Mouse (Mus musculus): ENCODE measurements around the gene Gng2. TPM values are rescaled to one million over a fixed set of nuclear protein-coding genes. Genes with fewer than 3 reads are reported as not detected.
A peak's percentile ranks its signal among the peaks of the same experiment; 100 is the strongest.
"Not testable (repeated sequence)": the region's sequence is repeated elsewhere in the genome, so short reads cannot be mapped to it uniquely, and the experiment has no call there.

The Gng2 gene
- polyA plus RNA-seq, 1 experiment from 2014 or later, result 195 TPM

- no peak overlapping the region for H3K4me3 ChIP-seq (ENCODE audit: inconsistent target)
- H3K36me3 ChIP-seq (ENCODE audit: inconsistent target), result peaks cover 35% of the 10 kb centered on the region
- no peak overlapping the region for H3K27ac ChIP-seq
- peaks cover 41% of the 10 kb centered on the region for H3K79me2 ChIP-seq (ENCODE audit: inconsistent target)
- WGBS (ENCODE audit: missing documents), result 73% methylated on average over 5 of the region's 5 CpGs
Observed at GRCm38 (mm10) chr14:19887569-19887968, 89.9 kb downstream of the Gng2 start.

GRCm38 (mm10) chr14:19884431-19884830 lies 93.0 kb downstream of the Gng2 start:
- not testable (repeated sequence) for H3K27ac ChIP-seq
- 100% methylated on average over 1 of the region's 1 CpGs for WGBS (ENCODE audit: missing documents)

GRCm38 (mm10) chr14:19874201-19874807 lies 103.1 kb downstream of the Gng2 start:
- H3K27ac ChIP-seq, result no peak overlapping the region
- WGBS (ENCODE audit: missing documents), result 94% methylated on average over 11 of the region's 11 CpGs
- peaks cover 19% of the 10 kb centered on the region for H3K79me2 ChIP-seq (ENCODE audit: inconsistent target)
- peaks cover 27% of the 10 kb centered on the region for H3K36me3 ChIP-seq (ENCODE audit: inconsistent target)
- H3K4me3 ChIP-seq (ENCODE audit: inconsistent target), result no peak overlapping the region

More at GRCm38 (mm10) chr14:19884431-19884830, 93.0 kb downstream of the Gng2 start:
- H3K4me3 ChIP-seq (ENCODE audit: inconsistent target), result not testable (repeated sequence)
- Histone ChIP-seq H3K36me3 (ENCODE audit: inconsistent target) (peaks cover 17% of the 10 kb centered on the region), H3K79me2 (ENCODE audit: inconsistent target) (peaks cover 41% of the 10 kb centered on the region)

- no peak overlapping the region for H3K4me3 ChIP-seq (ENCODE audit: inconsistent target)
- H3K36me3 ChIP-seq (ENCODE audit: inconsistent target), result no peaks in the 10 kb centered on the region
- no peak overlapping the region for H3K27ac ChIP-seq
- WGBS (ENCODE audit: missing documents), result 79% methylated on average over 5 of the region's 5 CpGs
- no peaks in the 10 kb centered on the region for H3K79me2 ChIP-seq (ENCODE audit: inconsistent target)
Observed at GRCm38 (mm10) chr14:19867286-19867935, 110.0 kb downstream of the Gng2 start.

- H3K27ac ChIP-seq; H3K79me2 ChIP-seq (ENCODE audit: inconsistent target): not testable (repeated sequence)
- WGBS (ENCODE audit: missing documents), result 90% methylated on average over 7 of the region's 9 CpGs
Observed at GRCm38 (mm10) chr14:19865121-19865520, 112.3 kb downstream of the Gng2 start.

GRCm38 (mm10) chr14:19861311-19862080 lies 115.9 kb downstream of the Gng2 start:
- Histone ChIP-seq H3K4me3 (ENCODE audit: inconsistent target) (no peak overlapping the region), H3K79me2 (ENCODE audit: inconsistent target) (no peaks in the 10 kb centered on the region), H3K36me3 (ENCODE audit: inconsistent target) (no peaks in the 10 kb centered on the region), H3K27ac (no peak overlapping the region)
- WGBS (ENCODE audit: missing documents), result 85% methylated on average over 8 of the region's 8 CpGs

More at GRCm38 (mm10) chr14:19865121-19865520, 112.3 kb downstream of the Gng2 start:
- not testable (repeated sequence) for H3K36me3 ChIP-seq (ENCODE audit: inconsistent target); H3K4me3 ChIP-seq (ENCODE audit: inconsistent target)

- no peak overlapping the region for H3K4me3 ChIP-seq (ENCODE audit: inconsistent target)
- WGBS (ENCODE audit: missing documents), result 94% methylated on average over 4 of the region's 4 CpGs
Observed at GRCm38 (mm10) chr14:19860281-19860680, 117.1 kb downstream of the Gng2 start.

GRCm38 (mm10) chr14:19858808-19859776 lies 118.3 kb downstream of the Gng2 start:
- Histone ChIP-seq H3K4me3 (ENCODE audit: inconsistent target) (no peak overlapping the region), H3K36me3 (ENCODE audit: inconsistent target) (no peaks in the 10 kb centered on the region), H3K27ac (no peak overlapping the region), H3K79me2 (ENCODE audit: inconsistent target) (no peaks in the 10 kb centered on the region)
- 59% methylated on average over 7 of the region's 8 CpGs for WGBS (ENCODE audit: missing documents)

More at GRCm38 (mm10) chr14:19860281-19860680, 117.1 kb downstream of the Gng2 start:
- Histone ChIP-seq H3K79me2 (ENCODE audit: inconsistent target) (no peaks in the 10 kb centered on the region), H3K36me3 (ENCODE audit: inconsistent target) (no peaks in the 10 kb centered on the region), H3K27ac (no peak overlapping the region)

- H3K4me3 ChIP-seq (ENCODE audit: inconsistent target), result no peak overlapping the region
- no peaks in the 10 kb centered on the region for H3K79me2 ChIP-seq (ENCODE audit: inconsistent target)
- no peak overlapping the region for H3K27ac ChIP-seq
- 97% methylated on average over 2 of the region's 2 CpGs for whole genome bisulfite sequencing (ENCODE audit: missing documents)
- H3K36me3 ChIP-seq (ENCODE audit: inconsistent target), result no peaks in the 10 kb centered on the region
Observed at GRCm38 (mm10) chr14:19858279-19858678, 119.1 kb downstream of the Gng2 start.

- H3K36me3 ChIP-seq (ENCODE audit: inconsistent target), result no peaks in the 10 kb centered on the region
- H3K4me3 ChIP-seq (ENCODE audit: inconsistent target), result no peak overlapping the region
- 89% methylated on average over 3 of the region's 3 CpGs for WGBS (ENCODE audit: missing documents)
- no peaks in the 10 kb centered on the region for H3K79me2 ChIP-seq (ENCODE audit: inconsistent target)
- no peak overlapping the region for H3K27ac ChIP-seq
Observed at GRCm38 (mm10) chr14:19853471-19853870, 124.0 kb downstream of the Gng2 start.

GRCm38 (mm10) chr14:19839600-19840332 lies 137.7 kb downstream of the Gng2 start:
- Histone ChIP-seq H3K27ac (0 out of 2 replicates have a peak overlapping the region, but pooled peaks have one; percentile 13), H3K4me3 (ENCODE audit: inconsistent target) (peak overlapping the region; percentile 11; the same call in 1 of the 2 replicates), H3K36me3 (ENCODE audit: inconsistent target) (no peaks in the 10 kb centered on the region), H3K79me2 (ENCODE audit: inconsistent target) (no peaks in the 10 kb centered on the region)
- WGBS (ENCODE audit: missing documents), result 28% methylated on average over 15 of the region's 15 CpGs

- H3K36me3 ChIP-seq (ENCODE audit: inconsistent target), result no peaks in the 10 kb centered on the region
- no peaks in the 10 kb centered on the region for H3K79me2 ChIP-seq (ENCODE audit: inconsistent target)
- 56% methylated on average over 3 of the region's 3 CpGs for WGBS (ENCODE audit: missing documents)
- H3K27ac ChIP-seq, result no peak overlapping the region
- H3K4me3 ChIP-seq (ENCODE audit: inconsistent target), result no peak overlapping the region
Observed at GRCm38 (mm10) chr14:19836289-19836688, 141.1 kb downstream of the Gng2 start.

- peaks cover 7% of the 10 kb centered on the region for H3K36me3 ChIP-seq (ENCODE audit: inconsistent target)
- WGBS (ENCODE audit: missing documents), result 88% methylated on average over 11 of the region's 11 CpGs
- H3K4me3 ChIP-seq (ENCODE audit: inconsistent target), result no peak overlapping the region
- H3K27ac ChIP-seq, result no peak overlapping the region
- peaks cover 29% of the 10 kb centered on the region for H3K79me2 ChIP-seq (ENCODE audit: inconsistent target)
Observed at GRCm38 (mm10) chr14:19825481-19825880, 151.9 kb downstream of the Gng2 start.

Measured in macrophage (primary cell).